Mouse (Mus musculus): ENCODE results near the gene Sec22b. TPM values are rescaled to one million over a fixed set of nuclear protein-coding genes. Genes with fewer than 3 reads are reported as not detected.

Sec22b gene
- polyA plus RNA-seq, 1 experiment from 2014 or later, result 97.5 TPM

DNA sequence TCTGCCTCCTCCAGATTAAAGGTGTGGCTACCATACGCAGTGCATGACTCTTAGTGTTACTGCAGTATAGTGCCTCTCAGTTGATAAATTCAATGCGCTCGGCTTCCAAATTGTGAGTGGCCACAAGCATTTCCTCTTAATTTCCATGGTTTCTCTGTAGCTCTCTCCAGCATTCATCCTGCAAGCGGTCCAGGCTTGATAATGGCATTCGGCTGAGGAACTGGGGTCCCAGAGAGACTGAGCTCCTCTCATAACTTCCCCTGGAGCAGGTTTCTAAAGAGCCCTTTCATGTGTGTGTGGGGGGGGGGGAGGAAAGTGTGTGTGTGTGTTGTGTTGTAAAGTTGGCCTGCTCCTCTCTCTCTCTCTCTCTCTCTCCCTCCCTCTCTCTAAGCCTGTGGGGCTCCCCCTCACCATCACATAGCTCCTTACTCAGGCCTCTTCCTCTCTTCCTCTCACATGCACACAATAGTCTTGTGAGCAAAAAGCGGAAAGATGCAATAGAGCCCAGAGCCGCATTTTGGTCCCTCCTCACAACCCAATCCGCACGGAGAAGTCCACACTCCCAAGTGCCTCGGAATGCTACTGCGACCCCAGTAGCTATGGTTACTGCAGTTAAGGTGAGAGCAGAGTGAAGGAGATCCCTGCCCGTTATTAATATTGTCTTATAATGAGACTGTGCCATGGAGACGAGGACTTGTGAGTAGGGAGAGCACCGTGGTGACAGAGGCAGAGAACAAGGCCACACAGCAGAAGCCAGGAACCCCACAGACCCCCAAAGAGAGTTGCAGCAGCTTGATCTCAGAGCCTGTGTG is 60.0 kb downstream of the Sec22b start:
- no peaks in the 10 kb centered on the region for H3K27me3 ChIP-seq (replicated peaks; ENCODE audit: control insufficient read depth, insufficient read depth, low read length)
- ATAC-seq, result peak; percentile 50

DNA sequence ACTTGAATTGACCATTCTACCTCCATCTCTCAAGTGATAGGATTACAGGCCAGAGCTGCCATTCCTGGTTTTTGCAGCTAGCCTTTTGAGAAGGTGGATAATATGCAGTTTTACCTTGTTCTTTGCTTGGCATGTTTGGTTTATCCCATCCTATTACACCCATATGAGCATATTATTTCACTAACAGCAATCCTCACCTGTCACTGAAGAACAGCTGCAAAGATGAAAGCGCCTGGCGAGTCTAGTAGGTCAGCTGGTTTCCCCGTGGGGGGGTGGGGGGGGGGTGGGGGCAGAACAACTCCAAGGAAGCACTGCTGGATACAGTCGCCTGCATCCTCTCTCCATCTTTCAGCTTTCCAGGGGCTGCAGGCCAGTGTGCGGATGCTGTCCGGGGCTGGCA is 61.0 kb downstream of the Sec22b start:
- ATAC-seq, result no peak
- 74% methylated on average over 6 of the region's 6 CpGs for WGBS
- no peaks in the 10 kb centered on the region for H3K9me3 ChIP-seq (ENCODE audit: control insufficient read depth, low read length)
- no peak overlapping the region for H3K9ac ChIP-seq (ENCODE audit: low read depth, low read length)
- no peak overlapping the region for H3K4me3 ChIP-seq (ENCODE audit: low read length)
- no peak overlapping the region for H3K27ac ChIP-seq (ENCODE audit: low read depth, low read length)
- H3K27me3 ChIP-seq (replicated peaks; ENCODE audit: control insufficient read depth, insufficient read depth, low read length), result no peaks in the 10 kb centered on the region
- H3K4me1 ChIP-seq (ENCODE audit: control insufficient read depth, insufficient read depth, low read depth, low read length), result peaks cover 8% of the 10 kb centered on the region; the same call in 1 of the 2 replicates
- no peaks in the 10 kb centered on the region for H3K36me3 ChIP-seq (ENCODE audit: control insufficient read depth, insufficient read depth, low read length)
- H3K4me2 ChIP-seq (ENCODE audit: low read length), result no peak overlapping the region

More for the DNA sequence above, 60.0 kb downstream of the Sec22b start:
- Histone ChIP-seq H3K4me1 (ENCODE audit: control insufficient read depth, insufficient read depth, low read depth, low read length) (peaks cover 8% of the 10 kb centered on the region; the same call in 1 of the 2 replicates), H3K4me2 (ENCODE audit: low read length) (no peak overlapping the region), H3K27ac (ENCODE audit: low read depth, low read length) (no peak overlapping the region), H3K9ac (ENCODE audit: low read depth, low read length) (no peak overlapping the region), H3K9me3 (ENCODE audit: control insufficient read depth, low read length) (no peaks in the 10 kb centered on the region), H3K36me3 (ENCODE audit: control insufficient read depth, insufficient read depth, low read length) (no peaks in the 10 kb centered on the region), H3K4me3 (ENCODE audit: low read length) (no peak overlapping the region)
- WGBS, result 46% methylated on average over 14 of the region's 14 CpGs

DNA sequence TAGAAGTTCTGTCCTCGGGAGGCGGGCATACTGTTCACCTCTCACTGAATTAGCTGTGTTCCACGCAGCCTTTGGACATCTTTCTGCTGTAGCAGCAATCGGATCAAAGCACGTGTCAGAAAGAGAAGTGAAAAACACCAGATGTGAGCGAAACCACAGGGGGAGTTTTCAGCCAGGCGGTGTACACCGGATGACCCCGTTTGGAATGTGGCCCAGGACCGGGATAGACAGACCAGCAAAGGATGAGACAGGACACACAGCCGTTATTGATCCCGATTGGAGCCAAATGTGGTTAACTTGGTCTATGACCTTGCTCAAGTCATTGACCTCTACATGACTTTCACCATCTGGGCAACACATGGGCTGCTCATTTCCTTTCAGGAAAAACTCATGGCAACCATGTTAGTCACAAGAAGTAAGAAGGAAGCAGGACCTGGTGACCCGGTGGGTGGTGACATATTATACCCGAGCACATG is 63.9 kb downstream of the Sec22b start:
- Histone ChIP-seq H3K4me3 (ENCODE audit: low read length) (no peak overlapping the region), H3K9me3 (ENCODE audit: control insufficient read depth, low read length) (no peaks in the 10 kb centered on the region), H3K27ac (ENCODE audit: low read depth, low read length) (no peak overlapping the region), H3K36me3 (ENCODE audit: control insufficient read depth, insufficient read depth, low read length) (no peaks in the 10 kb centered on the region), H3K4me2 (ENCODE audit: low read length) (no peak overlapping the region), H3K27me3 (replicated peaks; ENCODE audit: control insufficient read depth, insufficient read depth, low read length) (no peaks in the 10 kb centered on the region), H3K9ac (ENCODE audit: low read depth, low read length) (no peak overlapping the region), H3K4me1 (ENCODE audit: control insufficient read depth, insufficient read depth, low read depth, low read length) (peaks cover 8% of the 10 kb centered on the region; the same call in 1 of the 2 replicates)
- ATAC-seq, result no peak
- WGBS, result 75% methylated on average over 14 of the region's 14 CpGs

DNA sequence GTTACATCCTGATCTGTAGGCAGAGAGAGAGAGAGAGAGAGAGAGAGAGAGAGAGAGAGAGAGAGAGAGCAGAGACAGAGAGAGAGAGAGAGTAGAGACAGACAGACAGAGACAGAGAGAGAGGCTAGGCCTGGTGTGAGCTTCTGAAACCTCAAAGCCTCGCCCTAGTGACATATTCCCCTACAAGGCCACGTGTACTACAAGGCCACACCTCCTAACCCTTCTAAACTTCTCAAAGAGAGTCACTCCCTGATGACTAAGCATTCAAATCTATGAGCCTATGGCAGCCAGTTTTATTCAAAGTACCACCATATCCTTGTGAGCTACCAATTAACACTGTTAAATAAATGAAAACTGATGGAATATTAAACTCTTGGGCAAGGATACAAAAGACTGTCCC is 66.6 kb downstream of the Sec22b start:
- H3K4me3 ChIP-seq (ENCODE audit: low read length), result no peak overlapping the region
- no peak for ATAC-seq
- H3K9ac ChIP-seq (ENCODE audit: low read depth, low read length), result no peak overlapping the region
- WGBS, result 61% methylated on average over 2 of the region's 2 CpGs
- H3K4me1 ChIP-seq (ENCODE audit: control insufficient read depth, insufficient read depth, low read depth, low read length), result no peaks in the 10 kb centered on the region
- no peak overlapping the region for H3K27ac ChIP-seq (ENCODE audit: low read depth, low read length)
- H3K36me3 ChIP-seq (ENCODE audit: control insufficient read depth, insufficient read depth, low read length), result no peaks in the 10 kb centered on the region
- no peaks in the 10 kb centered on the region for H3K27me3 ChIP-seq (replicated peaks; ENCODE audit: control insufficient read depth, insufficient read depth, low read length)
- no peaks in the 10 kb centered on the region for H3K9me3 ChIP-seq (ENCODE audit: control insufficient read depth, low read length)
- no peak overlapping the region for H3K4me2 ChIP-seq (ENCODE audit: low read length)

DNA sequence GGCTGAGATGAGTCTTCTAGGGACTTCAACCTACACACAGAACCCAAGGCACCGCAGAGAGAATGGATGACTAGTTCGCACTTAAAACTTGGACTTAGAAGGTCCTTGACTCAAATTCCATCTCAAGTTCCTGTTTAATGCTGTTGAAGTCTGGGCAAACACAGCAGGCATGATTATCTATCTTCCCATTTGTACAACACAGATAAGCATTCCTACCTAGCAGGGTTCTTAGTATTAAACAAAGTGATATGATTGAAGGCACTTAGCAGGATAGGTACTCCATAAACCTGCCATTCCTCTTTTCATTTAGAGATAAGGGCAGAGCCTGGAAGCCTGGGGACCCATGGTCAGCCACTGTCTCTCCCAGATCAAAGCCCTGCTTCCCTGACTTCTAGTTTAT is 67.2 kb downstream of the Sec22b start:
- WGBS, result 96% methylated on average over 2 of the region's 2 CpGs
- no peak overlapping the region for H3K27ac ChIP-seq (ENCODE audit: low read depth, low read length)
- H3K4me1 ChIP-seq (ENCODE audit: control insufficient read depth, insufficient read depth, low read depth, low read length), result no peaks in the 10 kb centered on the region
- no peak overlapping the region for H3K9ac ChIP-seq (ENCODE audit: low read depth, low read length)
- H3K9me3 ChIP-seq (ENCODE audit: control insufficient read depth, low read length), result no peaks in the 10 kb centered on the region
- no peak overlapping the region for H3K4me2 ChIP-seq (ENCODE audit: low read length)
- no peak for ATAC-seq
- H3K4me3 ChIP-seq (ENCODE audit: low read length), result no peak overlapping the region
- H3K36me3 ChIP-seq (ENCODE audit: control insufficient read depth, insufficient read depth, low read length), result no peaks in the 10 kb centered on the region
- no peaks in the 10 kb centered on the region for H3K27me3 ChIP-seq (replicated peaks; ENCODE audit: control insufficient read depth, insufficient read depth, low read length)

DNA sequence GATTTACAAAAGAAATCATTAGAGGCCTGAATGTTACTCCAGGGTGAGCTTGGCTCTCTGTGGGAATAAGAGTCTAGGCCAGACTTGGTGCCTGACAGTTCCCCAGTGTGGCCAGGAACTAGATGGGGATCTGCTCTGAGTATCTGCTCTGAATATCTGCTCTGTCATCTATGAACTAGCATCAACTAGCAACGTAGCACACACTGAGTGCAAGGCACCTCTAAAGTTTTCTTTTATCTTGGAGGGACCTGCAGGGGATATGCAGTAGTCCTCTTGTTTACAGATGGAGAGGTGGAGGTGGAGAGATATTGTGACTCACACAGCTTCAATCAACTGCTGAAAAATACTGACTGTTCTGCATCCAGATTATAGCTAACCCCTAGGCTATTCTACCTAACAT is 68.0 kb downstream of the Sec22b start:
- Histone ChIP-seq H3K9ac (ENCODE audit: low read depth, low read length) (no peak overlapping the region), H3K4me1 (ENCODE audit: control insufficient read depth, insufficient read depth, low read depth, low read length) (no peaks in the 10 kb centered on the region)
- ATAC-seq, result no peak

DNA sequence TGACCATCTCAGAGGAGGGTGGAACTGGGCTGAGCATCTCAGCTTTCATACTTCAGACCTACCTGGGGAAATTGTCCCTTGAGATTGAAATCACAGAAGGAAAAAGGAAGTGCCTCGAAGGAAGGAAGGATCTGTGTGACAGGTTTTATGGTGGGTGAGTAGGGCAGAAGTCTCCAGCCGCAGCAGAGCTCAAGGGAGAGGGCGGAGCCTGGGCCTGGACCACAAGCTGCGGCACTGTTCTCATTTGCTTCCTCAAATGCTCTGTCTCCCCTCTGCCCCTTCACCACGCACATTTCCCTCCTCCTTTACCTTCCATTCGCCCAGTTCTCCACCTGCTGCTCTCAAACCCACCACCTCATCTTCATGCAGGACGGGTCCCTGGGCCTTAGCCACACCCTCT is 70.1 kb downstream of the Sec22b start:
- ATAC-seq, result no peak
- H3K9ac ChIP-seq (ENCODE audit: low read depth, low read length), result no peak overlapping the region
- WGBS, result 25% methylated on average over 7 of the region's 7 CpGs
- H3K36me3 ChIP-seq (ENCODE audit: control insufficient read depth, insufficient read depth, low read length), result no peaks in the 10 kb centered on the region
- no peak overlapping the region for H3K4me2 ChIP-seq (ENCODE audit: low read length)
- H3K4me3 ChIP-seq (ENCODE audit: low read length), result no peak overlapping the region
- H3K27me3 ChIP-seq (replicated peaks; ENCODE audit: control insufficient read depth, insufficient read depth, low read length), result no peaks in the 10 kb centered on the region
- no peaks in the 10 kb centered on the region for H3K4me1 ChIP-seq (ENCODE audit: control insufficient read depth, insufficient read depth, low read depth, low read length)
- H3K9me3 ChIP-seq (ENCODE audit: control insufficient read depth, low read length), result peaks cover 2% of the 10 kb centered on the region; the same call in 1 of the 2 replicates
- no peak overlapping the region for H3K27ac ChIP-seq (ENCODE audit: low read depth, low read length)

More for the DNA sequence above, 68.0 kb downstream of the Sec22b start:
- Histone ChIP-seq H3K4me3 (ENCODE audit: low read length) (no peak overlapping the region), H3K27ac (ENCODE audit: low read depth, low read length) (no peak overlapping the region), H3K27me3 (replicated peaks; ENCODE audit: control insufficient read depth, insufficient read depth, low read length) (no peaks in the 10 kb centered on the region), H3K4me2 (ENCODE audit: low read length) (no peak overlapping the region), H3K36me3 (ENCODE audit: control insufficient read depth, insufficient read depth, low read length) (no peaks in the 10 kb centered on the region), H3K9me3 (ENCODE audit: control insufficient read depth, low read length) (no peaks in the 10 kb centered on the region)
- WGBS, result 79% methylated on average over 1 of the region's 1 CpGs

DNA sequence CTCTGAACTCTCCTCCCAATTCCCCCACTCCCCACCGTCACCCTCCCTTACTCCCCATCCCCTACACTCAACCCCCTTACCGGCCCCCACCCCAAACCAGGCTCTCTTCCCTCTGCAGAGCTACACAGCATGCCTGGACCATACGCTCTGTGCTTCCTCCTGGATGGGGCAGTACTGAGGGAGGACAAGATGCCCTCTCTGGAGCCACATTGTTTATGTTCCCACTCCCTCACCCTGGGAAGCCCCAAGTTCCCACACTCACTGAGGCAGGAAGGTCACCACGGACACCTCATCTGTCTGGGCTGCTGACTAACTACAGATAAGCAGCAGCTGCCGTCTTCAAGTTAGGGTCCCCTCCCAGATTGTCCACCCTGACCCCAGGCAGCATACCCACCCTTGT is 71.2 kb downstream of the Sec22b start:
- Histone ChIP-seq H3K4me2 (ENCODE audit: low read length) (no peak overlapping the region), H3K4me3 (ENCODE audit: low read length) (no peak overlapping the region), H3K27ac (ENCODE audit: low read depth, low read length) (no peak overlapping the region), H3K4me1 (ENCODE audit: control insufficient read depth, insufficient read depth, low read depth, low read length) (no peaks in the 10 kb centered on the region), H3K9ac (ENCODE audit: low read depth, low read length) (no peak overlapping the region), H3K9me3 (ENCODE audit: control insufficient read depth, low read length) (peaks cover 2% of the 10 kb centered on the region; the same call in 1 of the 2 replicates), H3K27me3 (replicated peaks; ENCODE audit: control insufficient read depth, insufficient read depth, low read length) (no peaks in the 10 kb centered on the region), H3K36me3 (ENCODE audit: control insufficient read depth, insufficient read depth, low read length) (no peaks in the 10 kb centered on the region)
- ATAC-seq, result no peak
- WGBS, result 59% methylated on average over 5 of the region's 5 CpGs

DNA sequence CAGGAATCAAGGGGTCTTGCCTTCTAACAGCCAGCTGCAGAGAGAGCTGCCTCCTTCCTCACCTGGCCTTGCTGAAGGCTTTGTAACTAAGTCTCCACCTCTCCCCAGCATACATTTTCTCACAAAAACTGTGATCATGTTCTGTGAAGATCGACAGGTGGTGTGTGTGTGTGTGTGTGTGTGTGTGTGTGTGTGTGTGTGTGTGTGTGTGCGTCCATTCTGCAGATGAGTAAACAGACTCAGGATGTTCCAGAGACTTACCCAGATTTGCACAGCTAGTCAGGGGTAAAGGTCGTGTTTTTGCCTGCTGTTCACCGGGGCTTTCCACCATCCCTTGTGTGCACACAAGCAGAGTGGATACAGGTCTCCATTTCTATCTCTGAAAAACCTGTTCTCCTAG is 71.7 kb downstream of the Sec22b start:
- Histone ChIP-seq H3K36me3 (ENCODE audit: control insufficient read depth, insufficient read depth, low read length) (no peaks in the 10 kb centered on the region), H3K9ac (ENCODE audit: low read depth, low read length) (no peak overlapping the region), H3K4me3 (ENCODE audit: low read length) (no peak overlapping the region), H3K27me3 (replicated peaks; ENCODE audit: control insufficient read depth, insufficient read depth, low read length) (no peaks in the 10 kb centered on the region), H3K9me3 (ENCODE audit: control insufficient read depth, low read length) (peaks cover 2% of the 10 kb centered on the region; the same call in 1 of the 2 replicates), H3K4me1 (ENCODE audit: control insufficient read depth, insufficient read depth, low read depth, low read length) (no peaks in the 10 kb centered on the region), H3K4me2 (ENCODE audit: low read length) (no peak overlapping the region), H3K27ac (ENCODE audit: low read depth, low read length) (no peak overlapping the region)
- 87% methylated on average over 4 of the region's 4 CpGs for WGBS
- no peak for ATAC-seq
